Mouse (Mus musculus): ENCODE results near the gene Prune2.

DNA sequence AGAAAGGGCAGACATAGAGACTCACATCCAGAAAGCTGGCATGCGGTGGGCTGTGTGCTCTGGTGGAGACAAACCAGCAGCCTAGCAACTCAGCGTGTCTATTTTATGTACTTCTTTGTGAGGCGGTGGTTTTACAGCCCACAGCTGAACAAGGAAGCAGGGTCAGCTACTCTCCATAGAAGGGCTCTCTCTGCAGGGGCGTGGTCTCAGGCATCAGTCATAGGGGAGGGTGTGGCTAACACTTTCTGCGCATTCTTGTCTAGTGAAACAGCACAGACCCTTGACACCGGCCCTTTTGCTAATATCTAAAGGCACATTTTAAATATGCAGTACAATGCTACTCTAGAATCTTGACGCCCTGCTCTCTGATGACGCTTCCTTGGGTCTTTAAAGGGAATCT lies 300.5 kb downstream of the Prune2 start:
- TF ChIP-seq CTCF (IDR thresholded peaks at IDR 0.05; ENCODE audit: borderline replicate concordance, insufficient read depth, low read depth, low read length) (no peak), POLR2A (IDR thresholded peaks at IDR 0.05; ENCODE audit: borderline replicate concordance, insufficient read depth, low read length) (no peak)
